Mouse (Mus musculus) lung, adult 2 months (tissue): ENCODE results near the gene Wdr31. TPM values are rescaled to one million over a fixed set of nuclear protein-coding genes. Genes with fewer than 3 reads are reported as not detected.

Source experiments
- DNase-seq: peaks from one replicate; pipeline ENCODE4 v3.0.0; 2022
- H3K4me1 ChIP-seq: fragments of 200-500 bp; 2 replicates; pipeline ENCODE4 v1.6.1; 2011; ENCODE audit warnings: low read length; ENCODE audit not compliant: control insufficient read depth, insufficient read depth
- H3K4me3 ChIP-seq: fragments of 200-500 bp; replicated peaks from 2 replicates; pipeline ENCODE3; 2011; ENCODE audit warnings: low read depth, mild to moderate bottlenecking, control low read depth, low read length; ENCODE audit errors: extremely low read depth
- CTCF ChIP-seq: fragments of 200-500 bp; IDR thresholded peaks from 2 replicates; pipeline ENCODE4 v1.5.1; 2011; ENCODE audit warnings: mild to moderate bottlenecking, low read length, control low read depth; ENCODE audit not compliant: insufficient read depth
- POLR2A ChIP-seq: fragments of 200-500 bp; IDR thresholded peaks from 2 replicates; pipeline ENCODE4 v1.6.1; 2011; ENCODE audit warnings: low read depth, mild to moderate bottlenecking, control low read depth, low read length, borderline replicate concordance; ENCODE audit errors: extremely low read depth
- WGBS: fragments of 180-500 bp; shearing (Covaris S2); methylation state at CpG from one replicate; pipeline ENCODE4 v1.1.7; 2018; 5-methylcytosine and 5-hydroxymethylcytosine counted together
- polyA plus RNA-seq: library from polyadenylated mRNA; depleted of rRNA; stranded (reverse); fragments of >200 nt; gene quantifications from 2 replicates; pipeline ENCODE4 v1.2.3, GENCODE M21; 2012; rRNA removed

Wdr31 gene
- polyA plus RNA-seq, 1 experiment = 4.2 TPM

GRCm38 (mm10) chr4:62408601-62409282 lies 62.0 kb downstream of the Wdr31 start, which contains the start of the genes Cdc26 and Prpf4:
Gene Cdc26 (minus strand): TSS chr4:62408642.
Gene Prpf4 (plus strand): TSS chr4:62408797.
- under 1% methylated on average over 39 of the region's 39 CpGs for WGBS
- TF ChIP-seq CTCF (no peak), POLR2A (peak; percentile 75)
- peak within 1 kb of the TSS; percentile 90 for H3K4me3 ChIP-seq
- DNase-seq = peak; percentile 95
- H3K4me1 ChIP-seq = 0 out of 2 replicates have a peak, but pooled peaks cover 2% of the 10 kb centered on the region

- Histone ChIP-seq H3K4me3 (peak overlapping the region; percentile 90), H3K4me1 (0 out of 2 replicates have a peak, but pooled peaks cover 2% of the 10 kb centered on the region)
- peak; percentile 67 for DNase-seq
- WGBS = under 1% methylated on average over 35 of the region's 35 CpGs
- TF ChIP-seq CTCF (peak; percentile 51), POLR2A (no peak; the same call in 1 of the 2 replicates)
Measured at GRCm38 (mm10) chr4:62407730-62408582, 62.7 kb downstream of the Wdr31 start.

GRCm38 (mm10) chr4:62406133-62406532 lies 64.6 kb downstream of the Wdr31 start:
- no peak for TF ChIP-seq CTCF
- TF ChIP-seq POLR2A = no peak
- no peak for DNase-seq
- no peak overlapping the region for H3K4me3 ChIP-seq
- WGBS = 81% methylated on average over 4 of the region's 4 CpGs
- H3K4me1 ChIP-seq = 0 out of 2 replicates have a peak, but pooled peaks cover 2% of the 10 kb centered on the region

GRCm38 (mm10) chr4:62398956-62399355 lies 71.7 kb downstream of the Wdr31 start:
- Histone ChIP-seq H3K4me3 (no peak overlapping the region), H3K4me1 (peaks cover 5% of the 10 kb centered on the region; the same call in 1 of the 2 replicates)
- no peak for TF ChIP-seq POLR2A
- TF ChIP-seq CTCF = no peak
- 65% methylated on average over 3 of the region's 3 CpGs for WGBS
- DNase-seq = no peak

Other genes starting within 250 kb of the Wdr31 start
- gene Zfp37, start 239.8 kb downstream of the Wdr31 start, polyA plus RNA-seq = 0.58 and 1.1 TPM in 2 replicates
- 22.3 and 30.7 TPM in 2 replicates for gene Slc31a2, start 208.3 kb downstream of the Wdr31 start, polyA plus RNA-seq
- 35.6 and 41.5 TPM in 2 replicates for gene Fkbp15, start 110.3 kb downstream of the Wdr31 start, polyA plus RNA-seq
- gene Slc31a1, start 110.2 kb downstream of the Wdr31 start, polyA plus RNA-seq = 23.2 and 29.3 TPM in 2 replicates
- 20.9 and 31.5 TPM in 2 replicates for gene Cdc26, start 62.3 kb downstream of the Wdr31 start, polyA plus RNA-seq
- gene Prpf4, start 62.1 kb downstream of the Wdr31 start, polyA plus RNA-seq = 6.3 and 7.9 TPM in 2 replicates
- 1.0 and 1.7 TPM in 2 replicates for gene Rnf183, start 35.6 kb downstream of the Wdr31 start, polyA plus RNA-seq
- gene Bspry, start 9.2 kb upstream of the Wdr31 start, polyA plus RNA-seq = 26.0 and 31.0 TPM in 2 replicates
- 10.0 and 14.1 TPM in 2 replicates for gene Hdhd3, start 32.6 kb upstream of the Wdr31 start, polyA plus RNA-seq
- 139 and 141 TPM in 2 replicates for gene Alad, start 49.0 kb upstream of the Wdr31 start, polyA plus RNA-seq
- gene Pole3, start 54.2 kb upstream of the Wdr31 start, polyA plus RNA-seq = 8.9 and 16.1 TPM in 2 replicates
- gene 4933430I17Rik, start 54.5 kb upstream of the Wdr31 start, polyA plus RNA-seq = 0.08 and 0.15 TPM in 2 replicates
- gene Rgs3, start 89.0 kb upstream of the Wdr31 start, polyA plus RNA-seq = 97.1 and 104 TPM in 2 replicates